Mouse (Mus musculus) cerebellum, adult 8-10 months (tissue): ENCODE measurements around the gene Nol4l.
A peak's percentile ranks its signal among the peaks of the same experiment; 100 is the strongest.

Source experiments
- DNase-seq: peaks from one replicate; pipeline ENCODE4 v3.0.0; 2022

Nol4l gene

GRCm38 (mm10) chr2:153481108-153481860 is 48.5 kb downstream of the Nol4l start:
- DNase-seq: no peak

- DNase-seq: no peak
These were observed 50.3 kb downstream of the Nol4l start for GRCm38 (mm10) chr2:153479486-153479885.

- peak; percentile 73 for DNase-seq
These were observed 51.2 kb downstream of the Nol4l start for GRCm38 (mm10) chr2:153478583-153478982.

- no peak for DNase-seq
These were observed 54.4 kb downstream of the Nol4l start for GRCm38 (mm10) chr2:153475114-153476112.

- DNase-seq: no peak
These were observed 58.8 kb downstream of the Nol4l start for GRCm38 (mm10) chr2:153470983-153471382.

DNA sequence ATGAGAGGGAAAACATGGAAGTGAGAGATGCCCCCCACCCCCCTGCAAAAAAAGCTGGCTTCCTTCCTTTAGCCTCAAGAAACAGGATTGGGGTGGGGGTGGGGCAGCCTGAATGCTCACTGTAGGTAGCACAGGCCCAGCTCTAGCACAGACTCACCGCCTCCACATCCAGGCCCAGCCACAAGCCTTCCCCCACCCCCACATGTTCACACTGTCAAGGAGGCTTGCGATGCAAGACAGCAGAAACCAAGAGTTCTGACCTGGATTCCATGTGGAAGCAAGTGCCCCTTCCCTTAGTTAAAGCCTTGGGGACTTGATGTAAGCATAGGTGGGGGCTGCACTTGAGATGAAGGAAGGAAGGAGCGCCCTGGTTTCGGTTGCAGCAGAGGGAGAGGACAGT is 60.0 kb downstream of the Nol4l start:
- no peak for DNase-seq

DNA sequence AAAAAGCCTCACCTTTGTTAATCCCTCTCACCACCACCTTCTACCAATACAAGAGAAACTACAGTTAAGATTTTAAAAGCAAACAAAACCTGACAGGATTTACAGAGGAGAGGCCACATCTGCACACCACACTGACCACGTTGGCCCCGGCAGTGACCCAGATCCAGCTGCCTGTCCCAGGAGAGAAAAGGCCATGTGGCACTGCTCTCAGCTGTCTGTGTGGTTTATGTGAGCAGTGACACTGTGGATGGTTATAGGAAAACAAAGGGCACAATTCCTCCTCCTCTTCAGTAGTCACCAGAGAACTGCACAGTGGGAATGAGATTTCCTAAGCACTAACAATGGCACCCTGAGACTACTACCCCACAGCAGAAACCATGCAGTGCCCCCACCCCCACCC is 60.5 kb downstream of the Nol4l start:
- DNase-seq: no peak

- DNase-seq: no peak
These were observed 62.4 kb downstream of the Nol4l start for GRCm38 (mm10) chr2:153467372-153467771.

GRCm38 (mm10) chr2:153463257-153463656 is 66.5 kb downstream of the Nol4l start:
- no peak for DNase-seq

- no peak for DNase-seq
These were observed 71.7 kb downstream of the Nol4l start for GRCm38 (mm10) chr2:153458022-153458441.

DNA sequence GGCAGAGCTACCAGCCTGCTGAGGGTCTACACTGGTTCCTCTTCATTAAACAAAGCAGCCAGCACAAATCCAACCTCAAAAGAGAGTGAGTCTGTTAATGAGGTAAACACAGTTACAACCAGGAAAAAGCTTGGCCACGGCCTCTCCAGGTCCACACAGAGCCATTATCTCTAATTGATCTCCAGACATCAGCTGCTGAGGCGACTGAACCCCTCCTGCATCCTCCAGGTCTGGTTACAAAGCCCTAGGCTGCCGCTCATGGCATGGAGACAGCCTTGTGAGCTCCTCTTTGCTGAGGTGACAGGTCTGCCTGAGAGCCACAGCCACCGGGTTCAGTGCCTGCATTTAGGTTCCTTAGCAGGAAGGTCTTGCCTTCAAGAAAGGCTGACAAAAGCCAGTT is 72.3 kb downstream of the Nol4l start:
- DNase-seq: no peak

DNA sequence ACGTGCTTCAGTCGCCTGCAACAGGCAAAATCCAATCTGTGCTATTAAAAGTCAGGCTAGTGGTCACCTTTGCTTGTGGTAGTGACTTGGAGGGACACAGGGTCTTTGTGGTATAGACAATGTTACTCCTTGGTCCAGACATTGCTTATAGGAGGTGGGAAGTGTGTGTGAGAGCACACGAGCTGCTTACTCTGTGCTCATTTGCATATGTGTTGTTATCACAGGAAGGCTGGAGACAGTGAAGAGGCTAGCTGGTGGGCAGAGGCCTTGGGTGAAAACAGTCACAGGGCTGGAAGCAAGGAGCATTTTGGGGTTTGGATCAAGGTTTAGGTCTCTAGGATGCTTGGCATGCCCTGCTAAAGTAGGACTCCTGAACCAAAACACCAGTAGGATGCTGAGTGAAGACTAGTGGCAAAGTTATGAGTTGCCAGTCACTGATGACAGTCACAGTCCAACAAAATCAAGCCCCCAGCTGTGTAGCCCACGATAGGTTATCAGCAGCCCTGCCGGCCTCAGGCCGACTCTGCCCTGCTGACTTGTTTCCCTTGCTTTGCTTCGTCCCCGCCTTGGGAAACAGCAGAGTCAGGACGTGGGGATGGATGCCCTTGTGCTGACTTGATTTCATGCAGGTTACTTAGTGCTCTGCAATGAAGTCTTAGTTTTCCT is 74.8 kb downstream of the Nol4l start:
- no peak for DNase-seq

DNA sequence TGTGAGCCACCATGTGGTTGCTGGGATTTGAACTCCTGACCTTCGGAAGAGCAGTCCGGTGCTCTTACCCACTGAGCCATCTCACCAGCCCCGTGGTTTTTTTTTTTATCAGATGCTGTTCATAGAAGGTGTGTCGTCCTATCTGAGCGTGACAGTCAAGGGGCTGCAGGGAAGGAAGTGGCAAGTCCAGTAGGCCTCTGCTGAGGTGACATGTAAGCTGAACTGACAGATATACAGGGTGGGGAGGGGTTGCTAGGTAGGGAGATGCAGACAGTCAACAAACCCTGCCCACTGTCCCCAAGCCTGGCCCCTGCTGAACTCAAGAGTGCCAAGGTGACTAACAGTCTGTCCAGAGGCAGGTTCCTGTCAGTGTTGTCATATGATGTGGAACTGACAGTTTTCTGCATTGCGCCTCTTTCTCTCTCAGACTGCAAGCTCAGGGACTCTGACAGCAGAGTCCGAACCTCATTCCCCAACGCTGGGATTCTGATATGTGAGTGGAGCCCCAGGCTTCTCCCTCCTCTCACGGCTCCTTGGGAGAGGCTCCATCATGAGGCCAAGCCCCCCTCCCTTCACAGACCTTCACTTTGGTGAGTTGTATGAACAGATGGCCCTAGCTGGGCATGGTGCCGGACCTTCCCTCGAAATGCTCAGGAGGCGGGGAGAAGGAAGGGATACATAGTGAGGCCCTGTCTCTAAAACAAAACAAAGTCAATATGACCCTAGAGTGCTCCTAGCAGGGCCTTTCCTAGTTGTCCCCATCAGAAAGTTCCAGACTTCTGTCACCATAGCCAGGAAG is 75.6 kb downstream of the Nol4l start:
- peak; percentile 71 for DNase-seq

- DNase-seq: no peak
These were observed 81.3 kb downstream of the Nol4l start for GRCm38 (mm10) chr2:153448519-153448918.

- no peak for DNase-seq
These were observed 82.1 kb downstream of the Nol4l start for GRCm38 (mm10) chr2:153447719-153448118.

DNA sequence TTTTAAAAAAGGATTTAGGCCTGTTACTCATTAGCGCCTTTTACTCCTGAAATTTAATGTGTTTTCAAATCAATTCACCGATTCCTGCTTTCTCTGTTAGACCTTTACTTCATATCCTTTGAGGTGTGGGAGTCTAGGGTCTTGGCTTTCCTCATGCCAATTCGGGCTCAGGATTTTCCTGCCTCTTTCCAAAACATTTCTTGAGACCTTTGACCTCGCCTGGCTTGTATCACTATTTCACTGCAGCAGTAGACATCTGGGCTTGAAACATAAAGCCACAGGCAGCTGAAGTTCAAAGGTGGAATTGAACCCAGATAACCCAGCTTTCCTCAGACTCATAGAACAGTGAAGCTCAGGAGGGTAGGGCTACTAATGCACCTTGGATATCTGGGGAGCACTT is 83.3 kb downstream of the Nol4l start:
- no peak for DNase-seq

- DNase-seq: peak; percentile 65
These were observed 83.8 kb downstream of the Nol4l start for GRCm38 (mm10) chr2:153446017-153446408.

DNA sequence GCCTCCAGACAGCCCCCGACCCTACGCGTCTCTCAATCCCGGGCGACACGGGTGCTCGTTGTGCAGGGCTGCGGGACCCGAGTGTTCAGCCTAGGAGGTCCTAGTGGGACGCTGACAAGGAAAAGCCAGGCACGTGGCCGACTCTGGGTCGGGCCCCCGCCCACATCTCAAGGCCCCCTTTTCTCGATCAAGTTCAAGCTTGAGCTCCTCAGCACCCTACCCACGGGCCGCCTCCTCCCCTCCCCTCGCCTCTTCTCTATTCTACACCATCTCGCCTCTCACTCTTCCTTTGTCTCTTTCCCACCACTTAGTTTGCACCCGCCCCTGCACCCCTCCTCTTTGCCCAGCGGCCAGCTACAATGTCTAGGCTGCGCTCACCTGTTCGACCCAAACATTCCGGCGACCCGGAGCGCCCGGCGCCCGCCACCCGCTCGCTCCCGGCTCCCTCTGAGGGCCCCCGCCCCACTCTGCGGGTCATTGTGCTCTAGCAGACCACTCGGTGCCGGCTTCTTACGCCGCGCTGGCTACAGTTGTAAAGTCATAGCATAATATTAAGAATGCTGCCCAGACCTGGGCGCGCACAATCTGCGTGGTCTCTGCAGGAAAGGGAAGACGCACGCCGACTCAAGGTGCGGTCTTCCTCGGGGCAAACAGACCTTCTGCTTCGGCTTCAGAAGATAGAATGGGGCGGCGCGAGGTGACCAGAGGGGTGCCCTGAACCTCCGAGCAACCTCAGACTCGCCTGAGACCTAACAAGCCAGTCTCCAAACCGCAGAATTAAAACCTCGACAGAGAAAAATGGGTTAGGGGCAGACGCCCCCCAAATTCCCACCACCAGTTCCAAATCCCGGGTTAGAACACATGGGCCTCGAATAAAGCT is 84.4 kb downstream of the Nol4l start:
- DNase-seq: no peak

DNA sequence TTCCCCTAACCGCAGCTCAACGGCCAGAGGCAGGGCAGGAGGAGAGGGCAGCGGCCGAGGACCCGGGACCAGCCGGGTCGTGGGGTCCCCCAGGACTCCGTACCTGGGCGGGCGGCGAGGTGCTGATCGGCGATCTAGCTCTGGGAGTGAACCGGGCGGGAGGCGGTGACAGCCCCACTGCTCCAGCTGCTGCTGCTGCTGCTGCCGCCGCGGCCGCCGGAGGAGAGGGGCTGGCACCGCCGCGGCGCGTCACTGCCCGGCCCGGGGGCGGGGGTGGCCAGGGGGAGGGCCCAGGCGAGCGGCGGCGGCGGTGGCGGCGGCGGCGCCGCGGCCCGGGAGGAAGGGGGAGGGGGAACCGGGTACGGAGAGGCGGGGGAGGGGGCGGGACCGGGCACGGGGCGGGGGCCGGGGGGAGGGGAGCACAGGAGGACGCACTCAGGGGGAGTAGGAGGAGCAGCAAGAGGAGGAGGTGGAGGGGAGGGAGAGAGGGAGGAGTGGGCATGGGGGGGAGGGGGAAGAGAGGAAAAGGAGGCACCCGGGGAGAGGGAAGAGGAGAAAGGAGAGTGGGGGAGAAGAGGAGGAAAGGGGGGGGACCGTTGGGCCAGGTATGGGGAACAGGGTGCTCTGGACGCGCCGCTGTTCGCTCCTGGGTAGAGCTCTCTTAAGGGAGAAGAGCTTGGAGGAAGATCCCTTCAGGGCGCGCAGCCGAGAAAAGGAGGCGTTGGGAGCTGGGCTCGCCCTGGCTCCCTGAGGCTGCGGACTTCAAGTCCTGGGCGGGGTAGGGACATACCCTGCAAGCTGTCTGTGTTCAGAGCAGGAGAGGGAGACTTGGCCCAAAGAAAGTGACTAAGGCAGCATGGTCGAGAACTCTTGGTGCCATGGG is 85.3 kb downstream of the Nol4l start:
- no peak for DNase-seq
